Mouse (Mus musculus) intestine, embryonic 15.5 days (tissue): ENCODE measurements around the gene Pou2f3. TPM values are rescaled to one million over a fixed set of nuclear protein-coding genes. Genes with fewer than 3 reads are reported as not detected.

Experiments
- ATAC-seq: fragments of 200-750 bp; cut with Nextera tagmentation; 2 replicates; pipeline ENCODE4 v1.8.0; 2017; ENCODE audit warnings: moderate TSS enrichment, moderate library complexity
- H3K27ac ChIP-seq: fragments of 300-500 bp; sonication (generic); 2 replicates; pipeline ENCODE4 v1.5.1; 2015; ENCODE audit warnings: mild to moderate bottlenecking, inconsistent platforms
- H3K27me3 ChIP-seq: fragments of 300-500 bp; sonication (generic); replicated peaks from 2 replicates; pipeline ENCODE4 v1.6.1; 2015; ENCODE audit warnings: inconsistent platforms
- H3K36me3 ChIP-seq: fragments of 300-500 bp; sonication (generic); 2 replicates; pipeline ENCODE4 v1.6.1; 2015; ENCODE audit warnings: inconsistent platforms
- H3K4me1 ChIP-seq: fragments of 300-500 bp; sonication (generic); replicated peaks from 2 replicates; pipeline ENCODE4 v1.6.1; 2015; ENCODE audit warnings: inconsistent platforms
- H3K4me2 ChIP-seq: fragments of 300-500 bp; sonication (generic); replicated peaks from 2 replicates; pipeline ENCODE4 v1.6.1; 2015; ENCODE audit warnings: mild to moderate bottlenecking, inconsistent platforms
- H3K4me3 ChIP-seq: fragments of 300-500 bp; sonication (generic); replicated peaks from 2 replicates; pipeline ENCODE4 v1.5.1; 2015; ENCODE audit warnings: inconsistent platforms
- H3K9ac ChIP-seq: fragments of 300-500 bp; sonication (generic); 2 replicates; pipeline ENCODE4 v1.6.1; 2015; ENCODE audit warnings: inconsistent platforms
- H3K9me3 ChIP-seq: fragments of 300-500 bp; sonication (generic); 2 replicates; pipeline ENCODE4 v1.6.1; 2016; ENCODE audit warnings: inconsistent platforms
- WGBS: fragments of 180-500 bp; shearing (Covaris S2); methylation state at CpG from one replicate; pipeline ENCODE4 v1.1.7; 2015; 5-methylcytosine and 5-hydroxymethylcytosine counted together
- polyA plus RNA-seq: library from polyadenylated mRNA; unstranded; fragments of >200 nt; fragmentation: Nextera tagmentation; extraction: Ambion mirVana; gene quantifications from 2 replicates; pipeline ENCODE4 v1.2.1, GENCODE M21; 2015

Gene Pou2f3
- polyA plus RNA-seq, 1 experiment from 2014 or later: 0.70 TPM

- no peak for ATAC-seq
- H3K4me2 ChIP-seq: no peak overlapping the region
Observed at GRCm38 (mm10) chr9:43116997-43117336, 93.2 kb downstream of the Pou2f3 start.

GRCm38 (mm10) chr9:43116134-43116996, 93.8 kb downstream of the Pou2f3 start, which contains the start of gene Tmem136:
Gene Tmem136 (minus strand): TSS chr9:43116570.
- peak within 1 kb of the TSS; percentile 60 for H3K4me3 ChIP-seq
- H3K9ac ChIP-seq: peak within 1 kb of the TSS; percentile 71
- peak; percentile 85 for ATAC-seq
- H3K36me3 ChIP-seq: no peaks in the 10 kb centered on the region
- H3K27ac ChIP-seq: no peak within 1 kb of the TSS
- 4% methylated on average over 55 of the region's 55 CpGs for WGBS
- H3K9me3 ChIP-seq: no peaks in the 10 kb centered on the region
- peaks cover 10% of the 10 kb centered on the region for H3K4me1 ChIP-seq
- H3K4me2 ChIP-seq: peak within 1 kb of the TSS; percentile 91
- no peaks in the 10 kb centered on the region for H3K27me3 ChIP-seq

More at GRCm38 (mm10) chr9:43116997-43117336, 93.2 kb downstream of the Pou2f3 start:
- H3K27me3 ChIP-seq: no peaks in the 10 kb centered on the region
- H3K9me3 ChIP-seq: no peaks in the 10 kb centered on the region
- H3K36me3 ChIP-seq: no peaks in the 10 kb centered on the region
- no peak overlapping the region for H3K27ac ChIP-seq
- WGBS: 75% methylated on average over 6 of the region's 6 CpGs
- no peak overlapping the region for H3K9ac ChIP-seq
- H3K4me3 ChIP-seq: no peak overlapping the region
- peaks cover 10% of the 10 kb centered on the region for H3K4me1 ChIP-seq

- 0 out of 2 replicates have a peak, but pooled peaks cover 5% of the 10 kb centered on the region for H3K36me3 ChIP-seq
- H3K4me2 ChIP-seq: peak overlapping the region; percentile 91
- 28% methylated on average over 12 of the region's 12 CpGs for WGBS
- H3K9me3 ChIP-seq: no peaks in the 10 kb centered on the region
- no peak for ATAC-seq
- no peak overlapping the region for H3K27ac ChIP-seq
- H3K27me3 ChIP-seq: no peaks in the 10 kb centered on the region
- peak overlapping the region; percentile 60 for H3K4me3 ChIP-seq
- peaks cover 10% of the 10 kb centered on the region for H3K4me1 ChIP-seq
- peak overlapping the region; percentile 71 for H3K9ac ChIP-seq
Observed at GRCm38 (mm10) chr9:43115431-43116133, 94.6 kb downstream of the Pou2f3 start.

GRCm38 (mm10) chr9:43114833-43115232, 95.3 kb downstream of the Pou2f3 start:
- Histone ChIP-seq H3K9me3 (no peaks in the 10 kb centered on the region), H3K4me3 (no peak overlapping the region), H3K27me3 (no peaks in the 10 kb centered on the region), H3K36me3 (0 out of 2 replicates have a peak, but pooled peaks cover 6% of the 10 kb centered on the region), H3K27ac (no peak overlapping the region), H3K4me2 (no peak overlapping the region), H3K4me1 (peaks cover 10% of the 10 kb centered on the region), H3K9ac (no peak overlapping the region)
- 69% methylated on average over 4 of the region's 4 CpGs for WGBS
- ATAC-seq: no peak

GRCm38 (mm10) chr9:43110286-43110980, 99.7 kb downstream of the Pou2f3 start:
- 0 out of 2 replicates have a peak, but pooled peaks cover 6% of the 10 kb centered on the region for H3K36me3 ChIP-seq
- H3K9me3 ChIP-seq: no peaks in the 10 kb centered on the region
- H3K9ac ChIP-seq: no peak overlapping the region
- H3K4me1 ChIP-seq: no peaks in the 10 kb centered on the region
- ATAC-seq: no peak
- no peak overlapping the region for H3K4me2 ChIP-seq
- H3K27ac ChIP-seq: no peak overlapping the region
- 87% methylated on average over 8 of the region's 8 CpGs for WGBS
- no peaks in the 10 kb centered on the region for H3K27me3 ChIP-seq
- H3K4me3 ChIP-seq: no peak overlapping the region

GRCm38 (mm10) chr9:43109125-43109524, 101.0 kb downstream of the Pou2f3 start:
- ATAC-seq: no peak
- no peak overlapping the region for H3K27ac ChIP-seq
- H3K36me3 ChIP-seq: 0 out of 2 replicates have a peak, but pooled peaks cover 6% of the 10 kb centered on the region
- no peak overlapping the region for H3K4me2 ChIP-seq
- H3K27me3 ChIP-seq: no peaks in the 10 kb centered on the region
- no peaks in the 10 kb centered on the region for H3K4me1 ChIP-seq
- WGBS: 89% methylated on average over 7 of the region's 7 CpGs
- no peak overlapping the region for H3K4me3 ChIP-seq
- no peaks in the 10 kb centered on the region for H3K9me3 ChIP-seq
- no peak overlapping the region for H3K9ac ChIP-seq

GRCm38 (mm10) chr9:43108721-43109120, 101.4 kb downstream of the Pou2f3 start:
- no peak for ATAC-seq
- Histone ChIP-seq H3K27me3 (no peaks in the 10 kb centered on the region), H3K4me1 (peaks cover 3% of the 10 kb centered on the region; the same call in 1 of the 2 replicates), H3K9ac (no peak overlapping the region), H3K9me3 (no peaks in the 10 kb centered on the region), H3K4me2 (no peak overlapping the region), H3K4me3 (no peak overlapping the region), H3K27ac (no peak overlapping the region), H3K36me3 (0 out of 2 replicates have a peak, but pooled peaks cover 6% of the 10 kb centered on the region)
- 82% methylated on average over 3 of the region's 3 CpGs for WGBS

- no peaks in the 10 kb centered on the region for H3K27me3 ChIP-seq
- no peak overlapping the region for H3K4me2 ChIP-seq
- H3K9ac ChIP-seq: no peak overlapping the region
- 0 out of 2 replicates have a peak, but pooled peaks cover 6% of the 10 kb centered on the region for H3K36me3 ChIP-seq
- H3K4me1 ChIP-seq: peaks cover 8% of the 10 kb centered on the region
- H3K4me3 ChIP-seq: no peak overlapping the region
- ATAC-seq: no peak
- H3K27ac ChIP-seq: no peak overlapping the region
- WGBS: 77% methylated on average over 1 of the region's 1 CpGs
- no peaks in the 10 kb centered on the region for H3K9me3 ChIP-seq
Observed at GRCm38 (mm10) chr9:43108081-43108480, 102.1 kb downstream of the Pou2f3 start.

- H3K4me3 ChIP-seq: no peak overlapping the region
- H3K4me2 ChIP-seq: peak overlapping the region; percentile 79; the same call in 1 of the 2 replicates
- no peak overlapping the region for H3K9ac ChIP-seq
- 56% methylated on average over 5 of the region's 5 CpGs for WGBS
- H3K27ac ChIP-seq: no peak overlapping the region
- H3K36me3 ChIP-seq: 0 out of 2 replicates have a peak, but pooled peaks cover 6% of the 10 kb centered on the region
- no peak for ATAC-seq
- H3K4me1 ChIP-seq: peaks cover 13% of the 10 kb centered on the region
- H3K27me3 ChIP-seq: no peaks in the 10 kb centered on the region
- no peaks in the 10 kb centered on the region for H3K9me3 ChIP-seq
Observed at GRCm38 (mm10) chr9:43107555-43107954, 102.6 kb downstream of the Pou2f3 start.

GRCm38 (mm10) chr9:43107187-43107517, 103.0 kb downstream of the Pou2f3 start, which contains the start of gene Arhgef12:
Gene Arhgef12 (minus strand): TSS chr9:43107239.
- H3K4me2 ChIP-seq: peak within 1 kb of the TSS; percentile 79
- no peaks in the 10 kb centered on the region for H3K27me3 ChIP-seq
- peak within 1 kb of the TSS; percentile 47; the same call in 1 of the 2 replicates for H3K9ac ChIP-seq
- 22% methylated on average over 10 of the region's 10 CpGs for WGBS
- no peaks in the 10 kb centered on the region for H3K9me3 ChIP-seq
- peak within 1 kb of the TSS; percentile 77 for H3K4me3 ChIP-seq
- ATAC-seq: no peak
- peaks cover 14% of the 10 kb centered on the region for H3K4me1 ChIP-seq
- peak within 1 kb of the TSS; percentile 95 for H3K27ac ChIP-seq
- H3K36me3 ChIP-seq: 0 out of 2 replicates have a peak, but pooled peaks cover 6% of the 10 kb centered on the region

GRCm38 (mm10) chr9:43106426-43107186, 103.6 kb downstream of the Pou2f3 start:
- no peaks in the 10 kb centered on the region for H3K27me3 ChIP-seq
- H3K4me1 ChIP-seq: peaks cover 19% of the 10 kb centered on the region
- peak overlapping the region; percentile 77 for H3K4me3 ChIP-seq
- peak; percentile 37 for ATAC-seq
- no peaks in the 10 kb centered on the region for H3K9me3 ChIP-seq
- peak overlapping the region; percentile 47; the same call in 1 of the 2 replicates for H3K9ac ChIP-seq
- peak overlapping the region; percentile 79 for H3K4me2 ChIP-seq
- H3K36me3 ChIP-seq: 0 out of 2 replicates have a peak, but pooled peaks cover 6% of the 10 kb centered on the region
- peak overlapping the region; percentile 95 for H3K27ac ChIP-seq
- 12% methylated on average over 22 of the region's 22 CpGs for WGBS
